Mouse (Mus musculus) frontal cortex, adult (tissue): ENCODE measurements at regions not wholly inside any gene's neighbourhood (a gene's known extent, or its start where the extent isn't known, plus 50 kb on each side); places are given as distances from the start of the nearest gene placed in this dataset.
A peak's percentile ranks its signal among the peaks of the same experiment; 100 is the strongest.
"Not testable (repeated sequence)": the region's sequence is repeated elsewhere in the genome, so short reads cannot be mapped to it uniquely, and the experiment has no call there.

ENCODE experiments used
- ATAC-seq: cut with Nextera tagmentation; 2 replicates; pipeline ENCODE4 v1.9.2; 2017; ENCODE audit warnings: mild to moderate bottlenecking, moderate library complexity, mixed read lengths; ENCODE audit not compliant: low TSS enrichment

- ATAC-seq, result no peak
These were observed 163.1 kb downstream of the Ifng start for GRCm38 (mm10) chr10:118603857-118604414.

GRCm38 (mm10) chr10:118605156-118605821 is 164.4 kb downstream of the Ifng start:
- ATAC-seq, result no peak

GRCm38 (mm10) chr10:118607418-118607817 is 166.6 kb downstream of the Ifng start:
- ATAC-seq, result peak; percentile 65

- ATAC-seq, result no peak
These were observed 167.7 kb downstream of the Ifng start for GRCm38 (mm10) chr10:118608376-118609145.

- no peak for ATAC-seq
These were observed 168.3 kb downstream of the Ifng start for GRCm38 (mm10) chr10:118609157-118609556.

- no peak for ATAC-seq
These were observed 170.1 kb downstream of the Ifng start for GRCm38 (mm10) chr10:118610868-118611461.

- ATAC-seq, result no peak
These were observed 171.2 kb downstream of the Ifng start for GRCm38 (mm10) chr10:118612091-118612490.

GRCm38 (mm10) chr10:118613056-118613695 is 172.3 kb downstream of the Ifng start:
- no peak for ATAC-seq

GRCm38 (mm10) chr10:118614251-118614865 is 173.5 kb downstream of the Ifng start:
- ATAC-seq, result no peak

- ATAC-seq, result peak; percentile 59; the same call in 1 of the 2 replicates
These were observed 174.5 kb downstream of the Ifng start for GRCm38 (mm10) chr10:118615131-118616020.

- no peak for ATAC-seq
These were observed 175.3 kb downstream of the Ifng start for GRCm38 (mm10) chr10:118616031-118616615.

- peak; percentile 52 for ATAC-seq
These were observed 176.6 kb downstream of the Ifng start for GRCm38 (mm10) chr10:118617291-118618044.

GRCm38 (mm10) chr10:118618251-118618650 is 177.4 kb downstream of the Ifng start:
- not testable (repeated sequence) for ATAC-seq

GRCm38 (mm10) chr10:118618766-118619600 is 178.1 kb downstream of the Ifng start:
- ATAC-seq, result no peak

GRCm38 (mm10) chr10:118619601-118620000 is 178.8 kb downstream of the Ifng start:
- no peak for ATAC-seq

GRCm38 (mm10) chr10:118620611-118621010 is 179.8 kb downstream of the Ifng start:
- ATAC-seq, result no peak

GRCm38 (mm10) chr10:118621546-118621945 is 180.7 kb downstream of the Ifng start:
- no peak for ATAC-seq

GRCm38 (mm10) chr10:118622131-118622530 is 181.3 kb downstream of the Ifng start:
- no peak for ATAC-seq
